Mouse (Mus musculus) lung, adult 2 months (tissue): ENCODE measurements around the gene Fam234b. TPM values are rescaled to one million over a fixed set of nuclear protein-coding genes. Genes with fewer than 3 reads are reported as not detected.

Experiments used
- DNase-seq: peaks from one replicate; pipeline ENCODE4 v3.0.0; 2022
- H3K4me1 ChIP-seq: fragments of 200-500 bp; 2 replicates; pipeline ENCODE4 v1.6.1; 2011; ENCODE audit warnings: low read length; ENCODE audit not compliant: control insufficient read depth, insufficient read depth
- H3K4me3 ChIP-seq: fragments of 200-500 bp; replicated peaks from 2 replicates; pipeline ENCODE3; 2011; ENCODE audit warnings: low read depth, mild to moderate bottlenecking, control low read depth, low read length; ENCODE audit errors: extremely low read depth
- CTCF ChIP-seq: fragments of 200-500 bp; IDR thresholded peaks from 2 replicates; pipeline ENCODE4 v1.5.1; 2011; ENCODE audit warnings: mild to moderate bottlenecking, low read length, control low read depth; ENCODE audit not compliant: insufficient read depth
- POLR2A ChIP-seq: fragments of 200-500 bp; IDR thresholded peaks from 2 replicates; pipeline ENCODE4 v1.6.1; 2011; ENCODE audit warnings: low read depth, mild to moderate bottlenecking, control low read depth, low read length, borderline replicate concordance; ENCODE audit errors: extremely low read depth
- WGBS: fragments of 180-500 bp; shearing (Covaris S2); methylation state at CpG from one replicate; pipeline ENCODE4 v1.1.7; 2018; 5-methylcytosine and 5-hydroxymethylcytosine counted together
- polyA plus RNA-seq: library from polyadenylated mRNA; depleted of rRNA; stranded (reverse); fragments of >200 nt; gene quantifications from 2 replicates; pipeline ENCODE4 v1.2.3, GENCODE M21; 2012

Gene Fam234b
- polyA plus RNA-seq, 1 experiment = 9.2 TPM

DNA sequence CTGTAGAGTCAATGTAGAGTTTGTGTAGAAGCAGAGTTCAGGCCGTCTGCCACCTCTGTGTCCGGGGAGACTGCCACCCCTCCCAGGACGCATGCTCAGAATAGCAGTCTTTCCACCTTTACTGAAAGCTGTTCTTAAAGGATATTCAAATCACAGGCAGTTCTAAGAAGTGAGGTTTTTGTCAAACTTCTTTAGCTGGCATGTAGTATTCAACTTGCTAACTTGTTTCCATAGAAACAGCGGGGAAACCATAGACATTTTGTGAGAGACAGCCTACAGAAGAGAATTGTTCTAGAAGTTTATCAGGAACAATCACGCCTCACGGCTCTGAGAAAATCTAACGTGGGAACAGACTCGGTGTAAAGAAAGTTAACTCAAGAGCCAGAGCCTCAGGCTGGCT lies 9.1 kb downstream of the Fam234b start:
- TF ChIP-seq CTCF (no peak), POLR2A (no peak)
- 75% methylated on average over 8 of the region's 8 CpGs for WGBS
- Histone ChIP-seq H3K4me3 (no peak overlapping the region), H3K4me1 (no peaks in the 10 kb centered on the region)
- DNase-seq = no peak

DNA sequence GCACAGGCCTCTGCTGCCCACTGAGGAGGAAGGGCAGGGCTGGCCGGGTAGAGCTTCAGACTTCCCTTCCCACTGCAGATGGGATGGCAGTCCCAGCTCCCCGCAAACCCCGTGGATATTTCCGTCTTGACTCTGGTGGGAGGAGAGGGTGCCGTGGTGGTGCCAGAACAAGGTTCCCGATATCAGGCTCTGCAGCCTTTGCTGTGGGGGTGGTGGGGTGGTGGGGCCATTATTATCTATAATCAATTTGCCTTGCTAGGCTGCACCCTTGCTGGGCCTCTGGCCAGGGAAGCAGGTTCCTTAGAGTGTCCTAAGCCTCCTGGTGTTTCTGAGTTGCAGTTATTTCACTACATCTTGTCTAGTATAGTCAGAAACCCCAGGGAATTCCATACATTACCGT lies 13.4 kb downstream of the Fam234b start:
- WGBS = 81% methylated on average over 7 of the region's 7 CpGs
- TF ChIP-seq POLR2A (no peak), CTCF (no peak)
- H3K4me1 ChIP-seq = no peaks in the 10 kb centered on the region
- H3K4me3 ChIP-seq = no peak overlapping the region
- no peak for DNase-seq

DNA sequence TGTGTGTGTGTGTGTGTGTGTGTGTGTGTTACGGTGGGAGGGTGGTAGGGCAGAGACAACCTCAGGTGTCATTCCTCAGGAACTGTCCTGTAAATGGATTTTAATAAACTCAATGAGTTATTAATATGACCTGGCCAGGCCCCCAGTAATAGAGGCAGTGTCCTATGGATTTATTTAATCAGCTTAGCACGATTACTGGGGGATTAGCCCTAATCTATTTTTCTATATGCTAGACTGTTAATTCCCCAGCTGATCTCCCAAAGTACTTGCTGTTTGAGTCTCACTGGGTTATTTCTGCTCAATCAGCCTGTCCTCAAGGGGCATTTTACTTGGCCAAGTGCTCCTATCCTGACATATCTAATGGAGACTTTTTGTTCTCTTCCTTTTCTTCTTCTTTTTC lies 14.9 kb downstream of the Fam234b start:
- Histone ChIP-seq H3K4me3 (no peak overlapping the region), H3K4me1 (no peaks in the 10 kb centered on the region)
- WGBS = 92% methylated on average over 2 of the region's 2 CpGs
- no peak for DNase-seq
- no peak for TF ChIP-seq POLR2A
- TF ChIP-seq CTCF = no peak

DNA sequence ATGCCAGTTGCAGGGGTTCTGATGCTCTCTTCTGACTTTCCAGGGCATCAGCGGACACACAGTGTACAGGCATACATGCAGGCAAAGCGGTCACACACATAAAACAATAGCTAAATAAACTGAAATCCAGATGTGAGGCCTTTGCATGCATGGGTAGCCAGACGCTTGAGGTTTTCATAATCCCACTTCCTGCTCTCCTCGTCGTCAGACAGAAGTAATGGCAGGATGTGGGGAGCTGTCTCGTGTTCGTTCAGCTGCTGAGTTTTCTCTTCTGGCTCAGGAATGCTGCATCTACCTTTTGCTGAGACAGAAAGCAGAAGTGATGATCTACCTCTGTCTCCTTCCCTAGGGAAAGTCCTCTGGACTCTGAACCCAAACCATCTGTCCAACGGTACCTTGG lies 20.6 kb downstream of the Fam234b start:
- Histone ChIP-seq H3K4me1 (no peaks in the 10 kb centered on the region), H3K4me3 (no peak overlapping the region)
- no peak for DNase-seq
- 60% methylated on average over 8 of the region's 8 CpGs for WGBS
- TF ChIP-seq CTCF (no peak), POLR2A (no peak)

DNA sequence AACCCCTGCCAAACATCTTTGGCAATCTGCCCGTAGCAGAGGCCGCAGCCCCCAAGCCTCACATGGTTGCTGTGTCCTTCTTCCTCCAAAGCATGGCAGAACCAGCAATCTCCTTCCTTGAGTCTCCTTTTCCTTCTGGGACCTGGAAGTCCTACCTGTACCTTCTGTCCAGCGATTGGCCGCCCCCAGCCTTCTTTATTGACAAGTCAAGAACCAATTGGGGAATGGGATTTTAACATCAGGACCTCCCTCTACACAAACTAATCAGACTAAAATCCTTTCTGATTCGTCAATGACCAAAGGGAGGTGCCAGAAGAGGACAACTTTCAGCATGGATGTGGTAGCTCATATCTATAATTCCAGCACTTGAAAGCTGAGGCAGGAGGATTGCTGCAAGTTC lies 22.1 kb downstream of the Fam234b start:
- 79% methylated on average over 5 of the region's 5 CpGs for WGBS
- TF ChIP-seq POLR2A = no peak
- no peak for TF ChIP-seq CTCF
- no peak for DNase-seq
- Histone ChIP-seq H3K4me1 (no peaks in the 10 kb centered on the region), H3K4me3 (no peak overlapping the region)

DNA sequence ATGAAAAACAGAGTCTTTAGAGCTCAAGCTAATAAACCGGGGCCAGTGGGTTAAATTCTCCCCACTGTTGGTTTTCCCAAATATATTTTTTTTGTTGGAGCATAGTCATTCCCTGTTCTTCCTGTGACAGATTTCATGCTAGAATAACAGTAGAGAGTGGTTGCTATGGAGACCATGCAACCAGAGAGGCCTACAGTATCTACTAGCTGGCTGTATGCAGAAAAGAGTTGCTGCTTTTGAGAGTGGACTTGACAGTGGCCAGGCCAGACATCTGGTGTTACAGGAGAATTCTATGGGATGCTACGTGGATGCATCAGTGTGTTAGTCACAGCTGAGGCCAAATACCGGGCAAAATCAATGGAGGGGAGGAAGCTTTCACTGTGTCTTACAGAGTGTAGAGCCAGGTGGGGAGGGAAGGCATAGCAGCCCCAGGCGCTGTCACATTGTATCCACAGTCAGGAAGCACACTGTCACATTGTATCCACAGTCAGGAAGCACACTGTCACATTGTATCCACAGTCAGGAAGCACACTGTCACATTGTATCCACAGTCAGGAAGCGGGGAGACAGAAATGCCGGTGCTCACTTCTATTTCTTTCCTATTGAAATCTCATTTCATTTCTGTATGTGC lies 26.1 kb downstream of the Fam234b start:
- TF ChIP-seq CTCF (no peak), POLR2A (no peak)
- 64% methylated on average over 6 of the region's 6 CpGs for WGBS
- H3K4me1 ChIP-seq = no peaks in the 10 kb centered on the region

DNA sequence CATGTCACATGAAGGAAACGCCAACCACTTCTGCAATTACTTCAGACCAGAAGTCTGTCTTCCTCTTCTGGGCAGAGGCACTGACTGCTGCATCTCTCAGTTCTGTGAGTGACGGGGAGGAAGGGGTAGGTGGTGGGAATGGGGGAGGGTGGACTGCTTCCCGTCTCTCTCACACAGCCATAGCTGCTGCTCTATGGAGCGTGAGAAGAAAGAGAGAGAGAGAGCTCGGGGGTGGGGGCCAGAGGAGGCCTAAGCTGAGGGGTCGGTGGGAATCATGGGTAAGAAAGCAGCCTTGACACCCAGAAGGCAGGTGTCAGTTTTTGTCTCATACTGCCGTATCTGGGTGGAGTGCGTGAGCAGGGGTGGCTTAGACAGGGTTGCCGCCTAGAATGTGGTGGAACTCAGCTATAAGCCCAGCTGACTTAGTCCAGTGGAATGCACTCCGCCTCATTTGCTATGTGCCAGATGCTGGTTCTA lies 30.7 kb downstream of the Fam234b start:
- WGBS = 59% methylated on average over 10 of the region's 10 CpGs
- no peak overlapping the region for H3K4me3 ChIP-seq
- TF ChIP-seq POLR2A = no peak
- no peak for TF ChIP-seq CTCF
- DNase-seq = no peak
- no peaks in the 10 kb centered on the region for H3K4me1 ChIP-seq

More for the DNA sequence above, 26.1 kb downstream of the Fam234b start:
- DNase-seq = no peak
- no peak overlapping the region for H3K4me3 ChIP-seq

DNA sequence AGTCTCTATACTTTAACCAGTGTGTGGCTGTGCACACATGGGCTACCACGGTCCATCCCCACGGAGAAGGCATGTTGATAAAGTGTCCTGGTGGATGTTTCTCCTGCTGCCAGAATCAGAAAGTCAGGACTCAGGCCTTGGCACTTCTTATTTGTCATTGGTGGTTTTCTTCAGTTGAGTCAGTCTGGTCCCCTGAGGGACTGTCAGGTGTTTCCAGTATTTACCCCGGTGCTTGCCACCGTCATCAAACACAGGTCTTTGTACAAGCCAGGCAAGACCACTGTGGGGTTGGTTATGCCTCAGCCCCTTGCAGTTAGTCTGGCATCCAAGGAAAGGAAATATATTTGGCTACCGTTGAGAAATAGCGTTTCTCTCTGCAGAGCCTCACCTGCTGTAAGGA lies 32.8 kb downstream of the Fam234b start:
- TF ChIP-seq POLR2A = no peak
- no peak for TF ChIP-seq CTCF
- DNase-seq = no peak
- 90% methylated on average over 6 of the region's 6 CpGs for WGBS
- H3K4me1 ChIP-seq = no peaks in the 10 kb centered on the region
- H3K4me3 ChIP-seq = no peak overlapping the region

DNA sequence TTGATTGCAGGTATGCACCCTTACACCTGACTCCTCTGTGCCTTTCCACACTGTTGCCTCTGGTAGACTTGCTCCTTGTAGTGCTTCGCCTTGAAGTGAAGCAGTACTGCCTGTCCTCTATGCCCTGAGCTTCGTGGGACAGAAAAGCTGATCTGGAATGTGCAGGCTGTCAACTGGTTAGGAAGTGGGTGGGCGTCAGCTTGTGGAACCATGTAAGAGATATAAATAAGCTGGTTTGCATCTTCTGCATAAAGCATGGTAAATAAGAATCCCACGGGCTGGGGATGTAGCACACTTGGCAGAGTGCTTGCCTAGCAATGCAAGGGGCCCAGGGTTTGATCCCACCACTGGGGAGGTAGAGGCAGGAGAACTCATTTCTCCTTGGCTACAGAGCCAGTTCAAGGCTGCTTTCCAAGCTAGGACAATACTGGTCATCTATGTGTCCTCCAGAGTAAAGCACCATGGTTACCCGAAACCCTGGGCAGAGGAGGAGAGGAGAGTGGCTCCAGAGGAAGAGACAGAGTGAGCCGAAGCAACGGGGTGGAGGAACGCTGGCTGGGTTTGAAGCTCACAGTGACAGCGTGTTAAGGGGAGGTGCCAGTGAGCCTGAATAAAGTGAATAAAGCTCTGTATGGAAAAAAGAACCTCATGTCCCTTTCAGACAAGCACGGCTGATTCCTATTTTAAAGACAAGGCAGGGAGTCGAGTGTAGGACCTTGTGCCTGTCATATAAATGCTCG lies 34.8 kb downstream of the Fam234b start:
- Histone ChIP-seq H3K4me3 (no peak overlapping the region), H3K4me1 (peaks cover 4% of the 10 kb centered on the region; the same call in 1 of the 2 replicates)
- DNase-seq = no peak
- no peak for TF ChIP-seq CTCF
- no peak for TF ChIP-seq POLR2A
- 86% methylated on average over 12 of the region's 12 CpGs for WGBS

DNA sequence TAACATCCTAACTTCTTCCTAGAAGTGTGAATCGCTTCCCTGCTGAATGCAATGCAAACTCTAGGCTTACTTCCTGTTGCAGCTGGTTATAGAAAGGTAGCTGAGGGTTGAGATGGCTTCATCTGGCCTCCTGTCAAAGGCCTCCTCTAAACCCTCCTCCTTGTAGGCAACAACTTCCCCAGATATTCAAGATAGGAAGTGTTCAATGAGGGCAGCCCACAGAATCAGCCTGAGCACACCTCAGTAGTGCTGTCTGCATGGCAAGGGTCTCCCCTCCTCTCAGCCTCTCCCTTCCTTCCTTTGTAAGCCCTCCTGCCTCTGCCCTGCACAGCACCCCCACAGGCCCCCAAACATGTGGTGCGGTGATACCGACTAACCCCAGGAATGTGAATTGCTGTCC lies 38.0 kb downstream of the Fam234b start:
- WGBS = 76% methylated on average over 3 of the region's 3 CpGs
- H3K4me3 ChIP-seq = no peak overlapping the region
- DNase-seq = no peak
- TF ChIP-seq CTCF (no peak), POLR2A (no peak)
- H3K4me1 ChIP-seq = peaks cover 4% of the 10 kb centered on the region; the same call in 1 of the 2 replicates
